Mouse (Mus musculus): ENCODE measurements around the gene 4930535I16Rik. TPM values are rescaled to one million over a fixed set of nuclear protein-coding genes. Genes with fewer than 3 reads are reported as not detected.
A peak's percentile ranks its signal among the peaks of the same experiment; 100 is the strongest.

Gene 4930535I16Rik
- not detected in 2 replicates for polyA plus RNA-seq (2015; fragmentation: Nextera tagmentation; extraction: Ambion mirVana)

DNA sequence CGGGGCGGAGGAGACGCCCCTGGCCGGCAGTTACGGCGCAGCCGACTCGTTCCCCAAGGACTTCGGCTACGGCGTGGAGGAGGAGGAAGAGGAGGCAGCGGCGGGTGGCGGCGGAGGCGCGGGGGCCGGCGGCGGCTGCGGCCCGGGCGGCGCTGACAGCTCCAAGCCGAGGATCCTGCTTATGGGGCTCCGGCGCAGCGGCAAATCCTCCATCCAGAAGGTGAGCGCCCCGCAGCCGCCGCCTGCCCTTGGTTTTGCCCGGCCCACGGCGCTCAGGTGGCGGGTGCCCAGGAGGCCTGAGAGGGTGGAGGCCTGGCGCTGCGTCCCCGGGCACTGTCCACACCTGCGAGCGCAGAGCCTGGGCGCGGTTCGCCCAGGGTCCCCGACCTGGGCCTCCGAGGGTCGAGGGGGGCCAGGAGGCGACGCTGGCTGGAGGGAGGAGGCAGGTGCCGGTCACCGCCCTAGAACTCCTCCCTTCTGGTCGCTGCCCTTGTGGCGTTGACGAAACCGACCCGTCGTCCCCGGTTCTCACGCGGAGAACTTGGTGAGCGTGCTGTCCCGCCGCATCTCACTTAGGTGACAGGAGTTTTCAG lies at the start of gene 4930535I16Rik:
TSS of gene 4930535I16Rik (minus strand) at position 475 of the 593 bp plus-strand sequence.
- WGBS, result under 1% methylated on average over 63 of the region's 63 CpGs
- Histone ChIP-seq H3K4me2 (replicated peaks; ENCODE audit: low read depth, low read length) (peak within 1 kb of the TSS; percentile 70), H3K36me3 (ENCODE audit: insufficient read depth, low read length) (peaks cover 17% of the 10 kb centered on the region), H3K4me3 (ENCODE audit: low read length) (peak within 1 kb of the TSS; percentile 98), H3K9me3 (ENCODE audit: low read length) (no peaks in the 10 kb centered on the region), H3K27ac (ENCODE audit: low read length) (peak within 1 kb of the TSS; percentile 85), H3K27me3 (ENCODE audit: insufficient read depth, low read length) (no peaks in the 10 kb centered on the region), H3K4me1 (ENCODE audit: insufficient read depth, low read length) (peaks cover 22% of the 10 kb centered on the region), H3K9ac (replicated peaks; ENCODE audit: low read length) (peak within 1 kb of the TSS; percentile 94)
- ATAC-seq (ENCODE audit: low FRiP score, low TSS enrichment), result peak; percentile 72

DNA sequence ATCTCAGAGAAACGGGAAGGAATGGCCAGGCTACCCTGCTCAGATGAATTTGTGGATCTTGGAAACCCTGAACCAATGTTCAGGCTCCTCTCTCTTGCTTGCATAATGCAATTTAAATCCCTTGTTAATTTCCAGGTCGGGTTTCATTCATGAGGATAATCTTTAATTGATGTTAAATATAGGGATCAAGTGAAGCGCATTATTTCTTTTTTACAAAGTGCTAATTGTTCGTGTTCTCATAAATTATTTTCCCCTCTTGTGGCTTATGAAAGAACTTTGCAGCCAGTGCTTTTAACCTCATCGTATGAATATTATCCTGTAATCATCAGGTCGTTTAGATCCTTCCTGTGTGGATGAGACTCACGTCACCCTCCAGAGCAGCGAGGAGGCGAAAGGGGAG lies 44.9 kb upstream of the 4930535I16Rik start:
- 53% methylated on average over 9 of the region's 9 CpGs for WGBS
- Histone ChIP-seq H3K27me3 (ENCODE audit: insufficient read depth, low read length) (peaks cover 14% of the 10 kb centered on the region; the same call in 1 of the 2 replicates), H3K27ac (ENCODE audit: low read length) (no peak overlapping the region), H3K4me2 (replicated peaks; ENCODE audit: low read depth, low read length) (no peak overlapping the region), H3K36me3 (ENCODE audit: insufficient read depth, low read length) (no peaks in the 10 kb centered on the region), H3K9me3 (ENCODE audit: low read length) (no peaks in the 10 kb centered on the region), H3K4me1 (ENCODE audit: insufficient read depth, low read length) (no peaks in the 10 kb centered on the region), H3K4me3 (ENCODE audit: low read length) (no peak overlapping the region), H3K9ac (replicated peaks; ENCODE audit: low read length) (no peak overlapping the region)
- no peak for ATAC-seq (ENCODE audit: low FRiP score, low TSS enrichment)

DNA sequence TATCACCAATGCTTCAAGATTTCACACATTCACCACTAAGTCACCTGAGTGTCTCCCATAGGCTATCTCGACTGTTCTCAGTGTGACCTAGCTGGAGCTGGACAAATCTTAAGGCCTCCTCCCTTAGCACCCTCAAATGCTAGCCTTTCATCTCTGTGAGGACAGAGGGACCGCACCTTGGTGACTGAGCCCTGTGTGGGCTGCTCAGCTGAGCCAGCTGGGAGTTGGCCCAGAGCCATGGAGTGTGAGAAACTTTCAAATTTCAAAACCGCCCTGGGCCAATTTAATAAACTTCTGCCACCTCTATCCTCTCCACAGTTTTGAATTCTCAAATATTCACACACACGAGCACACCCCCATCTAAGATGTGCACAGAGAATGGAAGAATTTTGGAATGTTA lies 43.1 kb upstream of the 4930535I16Rik start:
- H3K27ac ChIP-seq (ENCODE audit: low read length), result no peak overlapping the region
- H3K9ac ChIP-seq (replicated peaks; ENCODE audit: low read length), result no peak overlapping the region
- no peaks in the 10 kb centered on the region for H3K9me3 ChIP-seq (ENCODE audit: low read length)
- H3K27me3 ChIP-seq (ENCODE audit: insufficient read depth, low read length), result peaks cover 22% of the 10 kb centered on the region
- no peak for ATAC-seq (ENCODE audit: low FRiP score, low TSS enrichment)
- no peak overlapping the region for H3K4me3 ChIP-seq (ENCODE audit: low read length)
- WGBS, result 65% methylated on average over 4 of the region's 4 CpGs
- no peak overlapping the region for H3K4me2 ChIP-seq (replicated peaks; ENCODE audit: low read depth, low read length)
- H3K36me3 ChIP-seq (ENCODE audit: insufficient read depth, low read length), result no peaks in the 10 kb centered on the region
- H3K4me1 ChIP-seq (ENCODE audit: insufficient read depth, low read length), result peaks cover 8% of the 10 kb centered on the region; the same call in 1 of the 2 replicates

DNA sequence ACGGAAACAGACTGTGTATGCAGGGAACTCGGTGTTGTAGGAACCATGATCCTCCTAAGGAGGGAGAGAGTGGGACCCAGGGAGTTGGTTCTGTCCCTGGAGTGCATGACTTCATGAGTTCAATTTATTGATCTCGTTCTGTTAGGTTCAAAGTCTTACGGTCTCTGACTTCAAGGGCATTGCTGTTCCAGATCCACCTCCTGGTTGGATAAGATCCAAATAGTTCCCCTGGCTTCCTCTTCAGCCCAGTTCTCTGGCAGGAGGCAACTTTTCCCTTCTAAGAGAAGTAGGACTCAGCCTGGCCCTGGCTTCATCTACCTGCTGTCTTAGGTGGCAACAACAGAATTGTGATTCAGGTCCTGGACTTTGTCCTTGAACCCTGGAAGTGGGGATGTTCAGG lies 40.1 kb upstream of the 4930535I16Rik start:
- H3K27me3 ChIP-seq (ENCODE audit: insufficient read depth, low read length), result peaks cover 24% of the 10 kb centered on the region
- WGBS, result 67% methylated on average over 4 of the region's 4 CpGs
- no peak for ATAC-seq (ENCODE audit: low FRiP score, low TSS enrichment)

DNA sequence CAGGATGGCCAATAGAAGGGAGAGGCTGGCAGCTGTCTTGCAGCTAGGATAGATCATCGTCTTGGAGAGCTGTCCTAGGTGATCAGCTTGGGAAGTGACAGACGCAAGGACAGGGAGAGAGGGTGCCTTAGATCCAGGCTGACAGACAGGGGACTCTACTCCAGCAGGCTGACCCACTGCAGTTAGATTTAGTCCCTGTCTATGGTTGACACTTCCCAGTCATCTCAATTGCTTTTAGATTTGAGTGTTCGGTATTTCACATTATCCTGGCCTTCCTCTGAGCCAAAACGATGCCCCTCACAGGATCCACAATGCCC lies 39.6 kb upstream of the 4930535I16Rik start:
- 51% methylated on average over 4 of the region's 4 CpGs for WGBS
- H3K27ac ChIP-seq (ENCODE audit: low read length), result no peak overlapping the region
- H3K9me3 ChIP-seq (ENCODE audit: low read length), result no peaks in the 10 kb centered on the region
- no peak overlapping the region; the same call in 1 of the 2 replicates for H3K4me3 ChIP-seq (ENCODE audit: low read length)
- peaks cover 26% of the 10 kb centered on the region for H3K27me3 ChIP-seq (ENCODE audit: insufficient read depth, low read length)
- H3K4me2 ChIP-seq (replicated peaks; ENCODE audit: low read depth, low read length), result peak overlapping the region; percentile 44
- 0 out of 2 replicates have a peak overlapping the region, but pooled peaks have one; percentile 12 for H3K9ac ChIP-seq (replicated peaks; ENCODE audit: low read length)
- no peaks in the 10 kb centered on the region for H3K36me3 ChIP-seq (ENCODE audit: insufficient read depth, low read length)
- no peak for ATAC-seq (ENCODE audit: low FRiP score, low TSS enrichment)
- peaks cover 8% of the 10 kb centered on the region; the same call in 1 of the 2 replicates for H3K4me1 ChIP-seq (ENCODE audit: insufficient read depth, low read length)

More for the DNA sequence above, 40.1 kb upstream of the 4930535I16Rik start:
- Histone ChIP-seq H3K36me3 (ENCODE audit: insufficient read depth, low read length) (no peaks in the 10 kb centered on the region), H3K9me3 (ENCODE audit: low read length) (no peaks in the 10 kb centered on the region), H3K9ac (replicated peaks; ENCODE audit: low read length) (no peak overlapping the region), H3K27ac (ENCODE audit: low read length) (no peak overlapping the region), H3K4me2 (replicated peaks; ENCODE audit: low read depth, low read length) (no peak overlapping the region), H3K4me1 (ENCODE audit: insufficient read depth, low read length) (peaks cover 8% of the 10 kb centered on the region; the same call in 1 of the 2 replicates), H3K4me3 (ENCODE audit: low read length) (no peak overlapping the region)

DNA sequence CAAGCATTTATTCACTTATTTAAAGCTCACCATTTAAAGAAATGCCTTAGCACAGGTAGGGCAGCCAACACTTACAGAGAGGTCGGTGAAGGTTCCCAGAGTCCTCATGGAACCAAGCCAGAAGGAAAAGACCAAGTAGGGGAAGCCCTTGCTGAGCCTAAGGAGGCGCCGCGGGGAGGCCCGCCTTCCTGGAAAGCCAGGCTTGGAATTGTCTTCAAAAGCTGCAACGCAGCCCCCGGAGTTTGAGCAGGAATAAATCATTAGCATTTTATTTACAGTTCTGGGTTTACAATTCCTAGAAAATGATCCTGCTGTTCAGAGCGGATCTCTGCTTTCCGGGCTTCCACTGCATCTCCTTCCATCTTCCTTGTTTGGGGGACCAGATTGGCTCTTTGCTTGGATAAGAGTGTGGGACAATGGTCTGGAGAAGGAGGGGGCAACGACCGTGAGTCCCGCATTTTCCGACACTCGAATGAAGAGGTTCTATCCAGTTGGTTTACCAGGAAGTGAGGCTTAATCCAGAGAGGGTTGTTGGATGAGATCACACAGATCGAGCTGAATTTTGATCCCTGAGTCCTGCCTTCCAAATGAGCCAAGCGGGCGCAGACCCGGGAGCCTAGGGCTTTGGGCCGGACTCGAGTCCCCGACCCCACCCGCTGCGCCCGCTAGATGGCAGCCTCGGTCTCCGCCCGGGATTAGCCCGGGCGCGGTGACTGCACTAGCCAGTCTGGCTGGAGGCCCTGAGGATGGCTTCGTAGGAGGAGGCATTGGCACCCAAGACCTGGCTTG lies 39.1 kb upstream of the 4930535I16Rik start:
- H3K4me3 ChIP-seq (ENCODE audit: low read length), result peak overlapping the region; percentile 13
- ATAC-seq (ENCODE audit: low FRiP score, low TSS enrichment), result peak; percentile 81
- H3K9me3 ChIP-seq (ENCODE audit: low read length), result no peaks in the 10 kb centered on the region
- peaks cover 31% of the 10 kb centered on the region for H3K27me3 ChIP-seq (ENCODE audit: insufficient read depth, low read length)
- H3K27ac ChIP-seq (ENCODE audit: low read length), result no peak overlapping the region
- peak overlapping the region; percentile 44 for H3K4me2 ChIP-seq (replicated peaks; ENCODE audit: low read depth, low read length)
- peaks cover 8% of the 10 kb centered on the region; the same call in 1 of the 2 replicates for H3K4me1 ChIP-seq (ENCODE audit: insufficient read depth, low read length)
- 0 out of 2 replicates have a peak overlapping the region, but pooled peaks have one; percentile 12 for H3K9ac ChIP-seq (replicated peaks; ENCODE audit: low read length)
- no peaks in the 10 kb centered on the region for H3K36me3 ChIP-seq (ENCODE audit: insufficient read depth, low read length)
- 4% methylated on average over 31 of the region's 31 CpGs for WGBS

DNA sequence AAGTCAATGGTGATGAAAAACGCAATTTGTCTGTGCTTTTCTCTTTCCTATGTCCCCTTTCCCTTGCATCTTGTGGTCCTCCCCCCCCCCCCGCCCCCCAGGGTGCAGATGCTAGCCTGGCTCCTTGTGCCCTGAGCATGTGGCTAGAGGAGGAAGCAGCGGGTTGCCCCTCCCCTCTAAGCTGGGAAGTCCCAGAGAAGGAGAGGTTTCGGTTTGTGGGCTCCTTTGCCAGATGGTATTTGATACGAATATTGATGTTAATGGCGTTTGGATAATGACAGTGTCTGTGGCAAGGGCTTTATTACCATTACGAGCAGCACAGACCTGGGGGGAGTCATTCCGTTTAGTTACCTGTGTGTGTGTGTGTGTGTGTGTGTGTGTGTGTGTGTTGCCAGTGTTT lies 34.2 kb upstream of the 4930535I16Rik start:
- Histone ChIP-seq H3K27me3 (ENCODE audit: insufficient read depth, low read length) (peaks cover 29% of the 10 kb centered on the region), H3K4me3 (ENCODE audit: low read length) (no peak overlapping the region), H3K36me3 (ENCODE audit: insufficient read depth, low read length) (no peaks in the 10 kb centered on the region), H3K4me1 (ENCODE audit: insufficient read depth, low read length) (peaks cover 3% of the 10 kb centered on the region; the same call in 1 of the 2 replicates), H3K9ac (replicated peaks; ENCODE audit: low read length) (no peak overlapping the region), H3K27ac (ENCODE audit: low read length) (no peak overlapping the region), H3K9me3 (ENCODE audit: low read length) (no peaks in the 10 kb centered on the region), H3K4me2 (replicated peaks; ENCODE audit: low read depth, low read length) (no peak overlapping the region)
- no peak for ATAC-seq (ENCODE audit: low FRiP score, low TSS enrichment)
- WGBS, result 59% methylated on average over 7 of the region's 8 CpGs

DNA sequence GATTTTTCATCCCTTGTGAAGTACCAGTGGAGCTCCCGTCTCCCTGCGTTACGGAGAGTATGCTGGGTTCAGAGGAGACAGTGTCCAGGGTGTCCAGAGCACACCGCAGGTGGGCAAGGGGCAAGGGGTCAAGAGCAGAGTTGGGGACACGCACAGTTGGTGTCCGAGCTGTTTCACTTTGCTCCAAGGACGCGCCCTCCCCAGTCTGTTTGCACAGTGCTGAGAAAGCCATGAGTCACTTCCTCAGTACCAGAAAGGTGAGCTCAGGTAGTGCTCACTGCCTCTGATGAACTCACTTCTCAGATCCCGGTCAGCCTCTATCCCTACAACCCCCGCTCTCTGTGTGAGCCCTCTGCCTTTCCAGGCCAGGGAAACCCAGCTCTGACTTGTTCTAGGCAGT lies 31.8 kb upstream of the 4930535I16Rik start:
- peak; percentile 63; the same call in 1 of the 2 replicates for ATAC-seq (ENCODE audit: low FRiP score, low TSS enrichment)
- Histone ChIP-seq H3K9me3 (ENCODE audit: low read length) (no peaks in the 10 kb centered on the region), H3K4me3 (ENCODE audit: low read length) (no peak overlapping the region), H3K4me2 (replicated peaks; ENCODE audit: low read depth, low read length) (no peak overlapping the region), H3K36me3 (ENCODE audit: insufficient read depth, low read length) (no peaks in the 10 kb centered on the region), H3K27ac (ENCODE audit: low read length) (no peak overlapping the region), H3K9ac (replicated peaks; ENCODE audit: low read length) (no peak overlapping the region), H3K4me1 (ENCODE audit: insufficient read depth, low read length) (no peaks in the 10 kb centered on the region), H3K27me3 (ENCODE audit: insufficient read depth, low read length) (peaks cover 14% of the 10 kb centered on the region)
- 73% methylated on average over 10 of the region's 10 CpGs for WGBS

DNA sequence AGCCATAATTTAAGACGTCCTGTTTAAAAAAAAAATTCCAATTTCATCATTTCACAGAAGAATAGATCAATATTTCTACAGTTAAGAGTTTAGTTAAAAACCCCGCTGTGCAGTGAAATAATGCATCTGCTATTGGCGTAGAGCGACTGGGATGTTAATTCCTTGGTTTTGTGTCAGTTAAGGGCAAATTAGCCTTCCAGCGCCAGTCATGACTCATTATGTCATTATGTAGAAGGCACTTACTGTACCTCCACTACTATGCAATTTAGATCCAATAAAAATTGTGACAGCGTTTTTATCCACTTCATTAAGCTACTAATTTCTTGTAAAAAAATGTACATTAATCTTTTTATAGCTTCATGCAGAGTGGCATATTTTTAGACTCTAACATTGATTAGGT lies 31.1 kb upstream of the 4930535I16Rik start:
- H3K9ac ChIP-seq (replicated peaks; ENCODE audit: low read length), result no peak overlapping the region
- no peaks in the 10 kb centered on the region for H3K9me3 ChIP-seq (ENCODE audit: low read length)
- no peak overlapping the region for H3K27ac ChIP-seq (ENCODE audit: low read length)
- no peak overlapping the region for H3K4me2 ChIP-seq (replicated peaks; ENCODE audit: low read depth, low read length)
- H3K4me3 ChIP-seq (ENCODE audit: low read length), result no peak overlapping the region
- H3K27me3 ChIP-seq (ENCODE audit: insufficient read depth, low read length), result peaks cover 14% of the 10 kb centered on the region
- ATAC-seq (ENCODE audit: low FRiP score, low TSS enrichment), result no peak
- H3K36me3 ChIP-seq (ENCODE audit: insufficient read depth, low read length), result no peaks in the 10 kb centered on the region
- H3K4me1 ChIP-seq (ENCODE audit: insufficient read depth, low read length), result no peaks in the 10 kb centered on the region
- WGBS, result 82% methylated on average over 6 of the region's 6 CpGs

DNA sequence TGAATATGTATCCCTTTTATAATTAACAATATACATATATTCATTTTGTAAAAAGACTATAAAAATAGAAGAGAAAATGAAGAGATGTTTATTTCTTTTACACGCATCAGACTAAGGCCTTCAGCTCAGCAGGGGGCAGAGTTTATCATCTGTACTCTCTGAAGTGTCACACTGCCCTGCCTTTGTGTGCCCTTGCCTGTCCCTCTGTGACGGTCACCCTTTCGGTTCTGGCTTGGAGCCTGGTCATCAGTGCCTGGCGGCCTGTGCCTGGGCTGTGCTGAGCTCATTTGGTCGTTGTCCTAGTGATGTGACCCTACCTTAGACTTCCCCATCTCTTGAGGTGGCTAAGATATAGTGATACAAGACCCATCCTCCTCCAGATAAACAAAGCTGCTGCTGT lies 29.3 kb upstream of the 4930535I16Rik start:
- H3K4me1 ChIP-seq (ENCODE audit: insufficient read depth, low read length), result no peaks in the 10 kb centered on the region
- no peak overlapping the region for H3K4me3 ChIP-seq (ENCODE audit: low read length)
- no peak overlapping the region for H3K4me2 ChIP-seq (replicated peaks; ENCODE audit: low read depth, low read length)
- H3K9me3 ChIP-seq (ENCODE audit: low read length), result no peaks in the 10 kb centered on the region
- H3K27ac ChIP-seq (ENCODE audit: low read length), result no peak overlapping the region
- H3K9ac ChIP-seq (replicated peaks; ENCODE audit: low read length), result no peak overlapping the region
- H3K36me3 ChIP-seq (ENCODE audit: insufficient read depth, low read length), result no peaks in the 10 kb centered on the region
- WGBS, result 58% methylated on average over 5 of the region's 5 CpGs
- no peak for ATAC-seq (ENCODE audit: low FRiP score, low TSS enrichment)
- peaks cover 10% of the 10 kb centered on the region for H3K27me3 ChIP-seq (ENCODE audit: insufficient read depth, low read length)
